Mouse (Mus musculus) NIH3T3 (cell line): ENCODE data around the gene Rprd1b.
A peak's percentile ranks its signal among the peaks of the same experiment; 100 is the strongest.

ENCODE experiments used
- DNase-seq: peaks from one replicate; pipeline ENCODE4 v3.0.0-alpha.2; 2012; ENCODE audit warnings: low read depth

The Rprd1b gene

DNA sequence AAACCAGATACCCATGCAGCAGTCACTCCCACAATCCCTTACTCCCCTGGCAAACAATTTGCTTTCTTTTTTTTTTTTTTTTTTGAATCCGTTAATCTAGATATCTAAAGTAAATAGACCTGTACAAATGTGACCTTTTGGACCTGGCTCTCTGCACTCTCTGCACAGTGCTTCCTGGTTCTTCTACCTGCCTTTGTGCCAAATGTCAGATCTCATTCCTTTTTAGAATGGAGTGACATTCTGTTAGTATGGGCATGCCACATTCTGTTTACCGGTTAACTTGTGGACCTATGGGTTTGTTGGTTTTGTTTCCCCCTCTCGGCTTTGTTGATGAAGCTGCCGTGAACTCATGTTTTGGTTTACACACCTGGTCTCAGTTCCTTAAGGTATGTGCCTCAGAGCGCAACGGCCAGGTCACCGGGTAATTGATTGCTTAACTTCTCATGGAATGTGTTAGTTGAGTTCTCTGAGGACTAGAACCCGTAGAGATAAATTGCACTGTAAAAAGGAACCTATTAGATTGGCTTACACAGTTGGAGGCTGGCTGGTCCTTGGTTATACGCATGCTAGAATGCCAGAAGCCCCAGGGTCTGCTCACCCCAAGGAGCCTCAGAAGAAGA, 52.4 kb downstream of the Rprd1b start:
- DNase-seq: no peak

GRCm38 (mm10) chr2:158084486-158084885, 56.2 kb downstream of the Rprd1b start:
- DNase-seq: no peak

- DNase-seq: peak; percentile 46
Measured at GRCm38 (mm10) chr2:158090096-158090495, 61.8 kb downstream of the Rprd1b start.

GRCm38 (mm10) chr2:158093345-158093744, 65.0 kb downstream of the Rprd1b start:
- DNase-seq: peak; percentile 45

GRCm38 (mm10) chr2:158094300-158094699, 66.0 kb downstream of the Rprd1b start:
- no peak for DNase-seq

GRCm38 (mm10) chr2:158094846-158095245, 66.5 kb downstream of the Rprd1b start:
- DNase-seq: peak; percentile 51

GRCm38 (mm10) chr2:158097071-158097470, 68.8 kb downstream of the Rprd1b start:
- DNase-seq: no peak

- DNase-seq: peak; percentile 67
Measured at GRCm38 (mm10) chr2:158098730-158099129, 70.4 kb downstream of the Rprd1b start.

DNA sequence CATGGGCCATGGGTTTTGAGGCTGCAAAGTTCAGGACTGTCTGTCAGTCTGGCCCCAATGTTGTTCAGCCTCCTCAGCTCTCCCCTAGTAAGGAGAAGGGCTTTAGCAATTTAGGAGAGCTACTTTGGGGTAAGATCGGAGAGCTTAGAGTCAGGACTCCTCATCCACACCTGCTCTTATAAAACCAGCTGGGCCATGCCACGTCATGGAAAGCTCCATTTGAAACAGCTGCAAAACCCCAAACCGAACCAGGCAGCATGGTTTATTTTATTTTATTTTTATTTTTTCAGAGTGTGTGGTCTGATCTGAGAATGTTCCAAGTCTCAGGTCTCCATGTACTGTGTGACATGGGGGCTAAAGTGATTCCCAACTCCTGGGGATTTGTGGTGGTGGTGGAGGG, 71.2 kb downstream of the Rprd1b start:
- no peak for DNase-seq

DNA sequence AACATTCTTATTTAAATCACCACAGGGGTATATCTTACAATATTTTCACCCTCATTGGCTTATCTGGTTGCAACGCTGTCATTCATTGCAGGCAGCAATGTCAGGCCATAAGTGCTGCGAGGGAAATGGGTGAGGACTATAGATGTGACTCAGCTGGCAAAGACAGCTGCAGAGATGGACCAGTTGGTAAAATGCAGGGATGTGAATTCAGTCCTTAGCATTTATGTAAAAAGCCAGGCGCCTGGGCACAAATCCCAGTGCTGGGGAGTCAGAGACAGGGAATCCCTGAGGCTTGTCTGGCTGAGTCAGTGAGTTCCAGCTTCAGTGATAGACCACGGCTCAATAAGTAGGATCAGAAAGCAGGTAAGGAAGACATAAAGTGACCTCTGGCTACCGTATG, 73.5 kb downstream of the Rprd1b start:
- DNase-seq: peak; percentile 70

GRCm38 (mm10) chr2:158104966-158105365, 76.7 kb downstream of the Rprd1b start:
- no peak for DNase-seq

GRCm38 (mm10) chr2:158105605-158106004, 77.3 kb downstream of the Rprd1b start:
- DNase-seq: no peak

DNA sequence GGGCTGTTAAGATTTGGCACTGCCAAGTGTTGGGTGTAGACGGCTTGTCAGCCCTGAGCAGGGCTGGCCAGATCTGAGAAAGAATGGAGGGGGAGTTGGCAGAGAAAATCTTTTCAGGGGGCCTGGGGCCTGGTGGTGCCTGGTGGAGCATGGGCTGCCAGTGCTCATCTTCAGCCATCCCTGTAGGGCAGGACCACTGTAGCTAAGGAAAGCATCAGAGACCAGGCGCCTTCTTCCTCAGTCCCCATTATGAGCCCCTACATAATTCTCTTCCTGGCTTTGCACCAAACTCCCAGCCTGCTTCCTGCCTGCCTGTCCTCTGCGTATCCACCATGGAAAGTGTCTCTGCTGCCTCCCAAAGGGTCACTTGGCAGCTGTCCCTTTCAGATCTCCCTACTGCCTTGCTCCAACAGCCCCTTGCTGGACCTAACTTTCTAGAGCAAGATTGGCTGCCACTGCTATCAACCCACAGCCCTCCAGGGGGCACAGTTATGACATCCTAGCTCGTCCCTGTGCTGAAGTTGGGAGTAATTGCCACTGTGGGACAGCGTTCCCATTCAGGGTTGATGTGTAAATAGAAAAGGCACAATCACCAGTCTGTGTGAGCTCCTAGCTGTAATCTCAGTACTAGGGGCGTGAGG, 78.8 kb downstream of the Rprd1b start:
- DNase-seq: peak; percentile 85

DNA sequence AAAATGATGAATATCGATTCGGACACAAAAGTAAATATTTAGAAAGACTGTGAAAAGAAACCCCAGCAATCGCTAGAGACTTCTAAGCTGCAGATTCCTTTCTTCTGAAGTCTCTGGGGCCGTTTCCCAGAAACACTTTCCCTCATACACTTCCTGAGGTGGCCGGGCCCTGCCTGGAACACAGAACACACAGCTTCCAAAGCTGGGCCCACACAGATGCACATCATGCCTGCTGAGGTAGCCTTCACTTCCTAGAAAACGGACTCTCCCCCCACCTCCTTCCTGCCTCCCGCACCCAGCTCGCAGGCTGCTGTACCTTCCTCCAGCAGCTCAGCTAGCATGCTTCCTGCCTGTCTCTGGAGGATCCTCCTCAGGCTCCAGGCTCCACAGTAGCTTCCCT, 81.2 kb downstream of the Rprd1b start:
- DNase-seq: no peak

- DNase-seq: peak; percentile 97
Measured at GRCm38 (mm10) chr2:158113591-158114257, 85.4 kb downstream of the Rprd1b start.

- DNase-seq: no peak
Measured at GRCm38 (mm10) chr2:158114931-158115330, 86.6 kb downstream of the Rprd1b start.

DNA sequence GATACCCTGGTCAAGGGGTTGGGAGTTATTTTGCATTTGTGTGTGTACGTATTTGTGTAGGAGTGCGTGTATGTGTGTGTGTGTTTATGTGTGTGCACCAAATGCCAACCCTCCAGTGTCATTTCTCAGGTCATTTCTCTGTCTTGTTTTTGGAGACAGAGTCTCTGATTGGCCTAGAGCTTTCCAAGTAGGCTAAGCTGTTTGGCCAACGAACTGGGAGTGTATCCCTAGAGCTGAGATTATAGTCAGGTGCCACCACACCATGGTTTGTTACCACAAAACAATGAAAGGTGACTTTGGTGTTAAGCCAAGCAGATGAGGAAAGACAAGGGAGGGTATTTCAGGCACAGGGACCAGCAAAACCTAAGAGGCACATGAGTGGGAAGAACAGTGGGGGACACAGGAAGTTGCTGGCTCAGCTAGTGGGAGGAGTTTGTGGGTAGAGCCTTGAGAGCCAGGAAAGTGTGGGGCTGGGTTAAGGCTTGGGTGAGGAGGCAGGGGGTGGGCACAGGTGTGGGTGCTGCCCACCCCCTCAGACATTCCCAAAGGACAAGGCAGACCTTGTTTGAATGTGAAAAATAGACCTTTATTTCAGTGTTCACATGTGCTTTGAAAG, 87.6 kb downstream of the Rprd1b start:
- DNase-seq: no peak

GRCm38 (mm10) chr2:158116653-158117052, 88.4 kb downstream of the Rprd1b start:
- DNase-seq: no peak

DNA sequence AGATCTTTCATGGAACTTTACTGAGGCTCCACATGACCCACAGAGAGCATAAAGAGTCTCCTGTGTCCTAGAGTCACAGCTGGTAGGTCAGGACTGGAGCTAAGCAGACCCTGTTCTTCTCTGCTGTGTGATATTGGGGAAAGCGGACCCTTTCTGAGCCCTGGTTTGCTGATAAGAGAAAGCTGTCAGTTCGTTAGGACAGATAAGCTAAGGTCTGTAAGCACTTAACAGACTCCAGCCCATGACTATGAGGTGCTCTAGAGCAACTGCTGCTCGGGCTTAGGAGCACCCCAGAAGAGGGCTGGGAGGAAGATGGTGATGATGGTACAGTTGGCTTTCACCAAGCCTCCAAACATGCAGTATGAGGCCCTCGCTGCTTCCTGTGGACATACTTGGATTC, 90.8 kb downstream of the Rprd1b start:
- no peak for DNase-seq

GRCm38 (mm10) chr2:158120211-158120610, 91.9 kb downstream of the Rprd1b start:
- DNase-seq: no peak

GRCm38 (mm10) chr2:158120868-158121267, 92.6 kb downstream of the Rprd1b start:
- peak; percentile 48 for DNase-seq

DNA sequence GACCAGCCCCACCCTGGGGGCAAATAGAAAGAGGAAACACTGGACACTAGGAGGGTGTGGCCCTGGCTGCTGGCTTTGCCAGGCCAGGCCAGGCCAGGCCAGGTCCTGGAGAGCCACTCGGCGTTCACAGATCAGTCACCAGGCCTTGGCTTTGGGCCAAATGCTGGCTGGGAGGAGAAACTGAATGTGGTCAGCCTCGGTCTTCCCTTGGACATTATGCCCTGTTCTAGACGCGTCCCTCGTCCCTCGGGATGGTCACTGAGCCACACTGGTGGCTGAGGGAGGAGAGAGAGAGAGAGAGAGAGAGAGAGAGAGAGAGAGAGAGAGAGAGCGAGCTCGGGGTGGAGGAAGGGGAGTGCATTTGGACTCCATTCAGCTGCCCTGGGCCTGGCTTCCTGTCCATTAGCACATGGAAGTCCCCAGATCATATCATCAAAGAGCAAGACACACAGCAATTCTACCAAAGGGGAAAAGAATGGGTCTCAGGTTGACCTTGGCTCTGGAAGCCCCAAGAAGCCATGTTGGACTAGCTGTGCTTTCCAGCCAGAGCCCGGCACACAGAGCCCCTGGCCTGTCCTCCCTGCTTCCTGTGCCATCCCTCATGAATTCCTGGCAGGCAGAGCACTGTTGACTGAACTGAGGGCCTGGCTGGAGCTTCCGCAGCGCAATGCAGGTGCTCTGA, 93.5 kb downstream of the Rprd1b start:
- no peak for DNase-seq
